Mouse (Mus musculus) stomach, embryonic 15.5 days (tissue): ENCODE measurements at regions not wholly inside any gene's neighbourhood (a gene's known extent, or its start where the extent isn't known, plus 50 kb on each side); places are given as distances from the start of the nearest gene placed in this dataset.

Experiments used
- ATAC-seq: fragments of 200-750 bp; cut with Nextera tagmentation; 2 replicates; pipeline ENCODE4 v1.8.0; 2017; ENCODE audit warnings: low read depth, moderate number of reproducible peaks, moderate TSS enrichment; ENCODE audit not compliant: insufficient read depth, low FRiP score
- H3K27ac ChIP-seq: fragments of 300-500 bp; sonication (generic); 2 replicates; pipeline ENCODE4 v1.5.1; 2015; ENCODE audit warnings: mild to moderate bottlenecking, inconsistent platforms
- H3K27me3 ChIP-seq: fragments of 300-500 bp; sonication (generic); replicated peaks from 2 replicates; pipeline ENCODE4 v1.6.1; 2015; ENCODE audit warnings: inconsistent platforms
- H3K36me3 ChIP-seq: fragments of 300-500 bp; sonication (generic); 2 replicates; pipeline ENCODE4 v1.6.1; 2015; ENCODE audit warnings: inconsistent platforms
- H3K4me1 ChIP-seq: fragments of 300-500 bp; sonication (generic); 2 replicates; pipeline ENCODE4 v1.6.1; 2015; ENCODE audit warnings: inconsistent platforms
- H3K4me2 ChIP-seq: fragments of 300-500 bp; sonication (generic); 2 replicates; pipeline ENCODE4 v1.6.1; 2015; ENCODE audit warnings: mild to moderate bottlenecking, inconsistent platforms
- H3K4me3 ChIP-seq: fragments of 300-500 bp; sonication (generic); replicated peaks from 2 replicates; pipeline ENCODE4 v1.5.1; 2015; ENCODE audit warnings: inconsistent platforms
- H3K9ac ChIP-seq: fragments of 300-500 bp; sonication (generic); 2 replicates; pipeline ENCODE4 v1.6.1; 2015; ENCODE audit warnings: inconsistent platforms
- H3K9me3 ChIP-seq: fragments of 300-500 bp; sonication (generic); 2 replicates; pipeline ENCODE4 v1.6.1; 2016; ENCODE audit warnings: inconsistent platforms
- WGBS: fragments of 180-500 bp; shearing (Covaris S2); methylation state at CpG from one replicate; pipeline ENCODE4 v1.1.7; 2015; 5-methylcytosine and 5-hydroxymethylcytosine counted together

GRCm38 (mm10) chr1:194148416-194149364, 469.3 kb upstream of the Plxna2 start:
- WGBS: 50% methylated on average over 11 of the region's 11 CpGs
- Histone ChIP-seq H3K9ac (no peak overlapping the region), H3K4me3 (no peak overlapping the region), H3K4me2 (no peak overlapping the region), H3K27me3 (no peaks in the 10 kb centered on the region), H3K27ac (no peak overlapping the region), H3K36me3 (no peaks in the 10 kb centered on the region), H3K9me3 (no peaks in the 10 kb centered on the region), H3K4me1 (no peaks in the 10 kb centered on the region)
- ATAC-seq: no peak

GRCm38 (mm10) chr1:194117631-194118360, 500.2 kb upstream of the Plxna2 start:
- Histone ChIP-seq H3K27ac (no peak overlapping the region), H3K36me3 (no peaks in the 10 kb centered on the region), H3K4me1 (no peaks in the 10 kb centered on the region), H3K9ac (no peak overlapping the region), H3K4me3 (no peak overlapping the region), H3K9me3 (no peaks in the 10 kb centered on the region), H3K27me3 (no peaks in the 10 kb centered on the region), H3K4me2 (no peak overlapping the region)
- ATAC-seq: no peak
- 74% methylated on average over 4 of the region's 4 CpGs for WGBS

GRCm38 (mm10) chr1:194114399-194114798, 503.6 kb upstream of the Plxna2 start:
- H3K36me3 ChIP-seq: no peaks in the 10 kb centered on the region

GRCm38 (mm10) chr1:194111931-194112330, 506.1 kb upstream of the Plxna2 start:
- H3K9me3 ChIP-seq: no peaks in the 10 kb centered on the region
- H3K4me2 ChIP-seq: no peak overlapping the region
- ATAC-seq: no peak
- no peak overlapping the region for H3K27ac ChIP-seq
- WGBS: 71% methylated on average over 2 of the region's 2 CpGs
- no peaks in the 10 kb centered on the region for H3K4me1 ChIP-seq
- H3K36me3 ChIP-seq: no peaks in the 10 kb centered on the region
- no peaks in the 10 kb centered on the region for H3K27me3 ChIP-seq
- H3K9ac ChIP-seq: no peak overlapping the region
- H3K4me3 ChIP-seq: no peak overlapping the region

More at GRCm38 (mm10) chr1:194114399-194114798, 503.6 kb upstream of the Plxna2 start:
- no peak for ATAC-seq
- Histone ChIP-seq H3K9ac (no peak overlapping the region), H3K9me3 (no peaks in the 10 kb centered on the region), H3K4me2 (no peak overlapping the region), H3K27ac (no peak overlapping the region), H3K4me3 (no peak overlapping the region), H3K27me3 (no peaks in the 10 kb centered on the region), H3K4me1 (no peaks in the 10 kb centered on the region)
- 73% methylated on average over 1 of the region's 1 CpGs for WGBS

- Histone ChIP-seq H3K4me1 (no peaks in the 10 kb centered on the region), H3K27me3 (no peaks in the 10 kb centered on the region), H3K9ac (no peak overlapping the region), H3K27ac (no peak overlapping the region), H3K36me3 (no peaks in the 10 kb centered on the region), H3K4me2 (no peak overlapping the region), H3K9me3 (no peaks in the 10 kb centered on the region), H3K4me3 (no peak overlapping the region)
- ATAC-seq: no peak
- WGBS: 59% methylated on average over 5 of the region's 5 CpGs
These were observed 508.6 kb upstream of the Plxna2 start for GRCm38 (mm10) chr1:194109172-194110071.

- H3K4me3 ChIP-seq: no peak overlapping the region
- no peak for ATAC-seq
- no peak overlapping the region for H3K4me2 ChIP-seq
- no peaks in the 10 kb centered on the region for H3K9me3 ChIP-seq
- no peaks in the 10 kb centered on the region for H3K4me1 ChIP-seq
- no peak overlapping the region for H3K9ac ChIP-seq
- H3K27me3 ChIP-seq: no peaks in the 10 kb centered on the region
- 48% methylated on average over 2 of the region's 2 CpGs for WGBS
- no peak overlapping the region for H3K27ac ChIP-seq
- no peaks in the 10 kb centered on the region for H3K36me3 ChIP-seq
These were observed 509.9 kb upstream of the Plxna2 start for GRCm38 (mm10) chr1:194108132-194108531.

GRCm38 (mm10) chr1:194107271-194107938, 510.6 kb upstream of the Plxna2 start:
- no peak overlapping the region for H3K4me2 ChIP-seq
- no peaks in the 10 kb centered on the region for H3K27me3 ChIP-seq
- no peaks in the 10 kb centered on the region for H3K36me3 ChIP-seq
- 66% methylated on average over 3 of the region's 3 CpGs for WGBS
- no peak overlapping the region for H3K27ac ChIP-seq
- H3K9ac ChIP-seq: no peak overlapping the region
- no peaks in the 10 kb centered on the region for H3K4me1 ChIP-seq
- peak; percentile 76 for ATAC-seq
- H3K4me3 ChIP-seq: no peak overlapping the region
- H3K9me3 ChIP-seq: no peaks in the 10 kb centered on the region

- Histone ChIP-seq H3K4me2 (no peak overlapping the region), H3K27ac (no peak overlapping the region), H3K4me3 (no peak overlapping the region), H3K36me3 (no peaks in the 10 kb centered on the region), H3K27me3 (no peaks in the 10 kb centered on the region), H3K9ac (no peak overlapping the region), H3K9me3 (no peaks in the 10 kb centered on the region), H3K4me1 (no peaks in the 10 kb centered on the region)
- no peak for ATAC-seq
- 76% methylated on average over 2 of the region's 2 CpGs for WGBS
These were observed 528.0 kb upstream of the Plxna2 start for GRCm38 (mm10) chr1:194089918-194090548.

- 81% methylated on average over 5 of the region's 5 CpGs for WGBS
- H3K27ac ChIP-seq: no peak overlapping the region
- no peaks in the 10 kb centered on the region for H3K4me1 ChIP-seq
- no peaks in the 10 kb centered on the region for H3K36me3 ChIP-seq
- ATAC-seq: no peak
- no peaks in the 10 kb centered on the region for H3K27me3 ChIP-seq
- H3K9ac ChIP-seq: no peak overlapping the region
- H3K4me2 ChIP-seq: no peak overlapping the region
- no peak overlapping the region for H3K4me3 ChIP-seq
- H3K9me3 ChIP-seq: no peaks in the 10 kb centered on the region
These were observed 559.5 kb upstream of the Plxna2 start for GRCm38 (mm10) chr1:194058512-194058911.

GRCm38 (mm10) chr1:194056544-194056943, 561.5 kb upstream of the Plxna2 start:
- Histone ChIP-seq H3K9ac (no peak overlapping the region), H3K27me3 (no peaks in the 10 kb centered on the region), H3K9me3 (no peaks in the 10 kb centered on the region), H3K4me3 (no peak overlapping the region), H3K27ac (no peak overlapping the region), H3K36me3 (no peaks in the 10 kb centered on the region), H3K4me1 (no peaks in the 10 kb centered on the region), H3K4me2 (no peak overlapping the region)
- 19% methylated on average over 1 of the region's 1 CpGs for WGBS
- no peak for ATAC-seq
